Mouse (Mus musculus) adrenal gland, postnatal 14 days (tissue): ENCODE measurements at regions not wholly inside any gene's neighbourhood (a gene's known extent, or its start where the extent isn't known, plus 50 kb on each side); places are given as distances from the start of the nearest gene placed in this dataset.
A peak's percentile ranks its signal among the peaks of the same experiment; 100 is the strongest.

Experiments
- DNase-seq: peaks from one replicate; pipeline ENCODE4 v3.0.0; 2021; ENCODE audit warnings: mixed read lengths

DNA sequence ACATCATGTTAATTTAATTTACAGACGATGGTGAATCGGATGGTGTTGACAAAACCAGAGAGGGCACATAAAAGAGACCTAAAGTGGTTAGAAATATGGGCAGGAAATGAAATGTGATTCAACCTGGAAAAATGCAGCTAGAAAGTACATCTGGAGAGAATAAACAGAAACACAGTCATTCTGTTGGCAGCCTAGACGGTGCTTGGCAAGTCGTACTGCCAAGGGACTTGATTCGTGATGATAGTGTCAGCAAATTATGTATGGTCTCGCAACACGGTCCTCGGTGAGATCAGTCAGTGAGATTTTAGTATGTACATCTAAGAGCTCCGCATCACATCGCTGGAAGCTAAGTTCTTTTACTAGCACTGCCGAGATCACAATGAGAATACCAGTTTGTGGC is 338.3 kb upstream of the Pmfbp1 start:
- peak; percentile 37 for DNase-seq

DNA sequence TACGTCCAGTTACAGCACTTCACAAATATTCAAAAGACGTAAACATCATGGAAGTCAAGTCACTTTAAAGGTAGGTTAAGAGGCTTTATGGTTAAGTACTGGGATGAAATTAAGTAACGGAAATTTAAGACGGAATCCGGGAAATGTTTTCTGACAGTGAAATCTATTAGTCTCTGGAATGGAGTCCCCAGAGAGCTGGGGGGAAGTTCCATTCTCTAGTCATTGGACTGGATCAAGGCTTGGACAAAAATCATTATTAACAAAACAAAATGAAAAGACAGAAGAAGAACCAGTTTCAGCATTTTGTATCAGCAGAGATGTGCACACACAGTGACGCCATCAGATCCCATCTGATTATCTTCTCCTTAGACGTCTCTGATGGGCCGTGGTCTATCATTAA is 337.8 kb upstream of the Pmfbp1 start:
- no peak for DNase-seq

- DNase-seq: no peak
Measured at GRCm38 (mm10) chr8:109172701-109173100, 321.1 kb upstream of the Pmfbp1 start.

GRCm38 (mm10) chr8:109185558-109186198 is 308.1 kb upstream of the Pmfbp1 start:
- peak; percentile 77 for DNase-seq

- no peak for DNase-seq
Measured at GRCm38 (mm10) chr8:109187617-109188016, 306.2 kb upstream of the Pmfbp1 start.

GRCm38 (mm10) chr8:109214247-109214646 is 279.6 kb upstream of the Pmfbp1 start:
- DNase-seq: no peak

DNA sequence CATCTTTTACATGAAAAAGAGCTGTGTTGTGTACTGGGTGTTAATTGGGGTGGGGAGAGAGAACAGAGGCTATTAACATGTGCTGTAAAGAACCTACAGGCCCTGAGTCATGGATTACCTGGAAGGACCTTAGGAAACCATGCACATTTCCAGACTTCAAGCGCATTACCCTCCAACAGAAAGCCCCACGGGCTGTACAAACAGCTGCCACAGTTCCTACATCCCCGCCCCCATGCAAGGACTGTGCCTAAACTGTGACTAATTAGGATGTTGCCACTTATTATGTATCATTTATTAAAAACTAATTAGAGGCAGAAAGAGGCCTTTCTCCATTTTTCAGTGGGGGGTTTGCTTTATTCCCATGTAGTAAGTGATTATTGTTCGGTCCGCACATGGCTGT is 277.5 kb upstream of the Pmfbp1 start:
- DNase-seq: no peak

- DNase-seq: peak; percentile 69
Measured at GRCm38 (mm10) chr8:109217326-109217725, 276.5 kb upstream of the Pmfbp1 start.

GRCm38 (mm10) chr8:109232281-109233234 is 261.3 kb upstream of the Pmfbp1 start:
- DNase-seq: no peak

DNA sequence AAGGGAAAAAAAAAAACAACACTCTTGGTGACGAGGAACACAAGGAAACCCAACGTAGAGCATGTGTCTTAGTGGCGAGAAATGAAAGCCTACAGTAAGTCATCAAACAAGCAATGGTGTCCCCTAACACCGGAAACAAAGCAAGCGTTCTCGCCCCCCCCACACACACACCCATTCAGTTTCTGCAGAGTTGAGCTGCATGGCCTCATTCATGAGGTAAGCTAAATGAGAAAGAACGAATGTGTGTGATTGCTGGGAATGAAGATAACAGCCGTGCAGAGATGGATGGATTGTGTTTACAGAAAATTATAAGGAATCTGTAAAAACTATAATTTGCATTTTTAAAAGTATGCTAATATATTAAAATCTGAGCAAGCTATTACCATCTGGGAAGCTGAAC is 248.3 kb upstream of the Pmfbp1 start:
- DNase-seq: no peak

GRCm38 (mm10) chr8:109247875-109248274 is 246.0 kb upstream of the Pmfbp1 start:
- DNase-seq: no peak

GRCm38 (mm10) chr8:109248356-109248755 is 245.5 kb upstream of the Pmfbp1 start:
- DNase-seq: no peak

DNA sequence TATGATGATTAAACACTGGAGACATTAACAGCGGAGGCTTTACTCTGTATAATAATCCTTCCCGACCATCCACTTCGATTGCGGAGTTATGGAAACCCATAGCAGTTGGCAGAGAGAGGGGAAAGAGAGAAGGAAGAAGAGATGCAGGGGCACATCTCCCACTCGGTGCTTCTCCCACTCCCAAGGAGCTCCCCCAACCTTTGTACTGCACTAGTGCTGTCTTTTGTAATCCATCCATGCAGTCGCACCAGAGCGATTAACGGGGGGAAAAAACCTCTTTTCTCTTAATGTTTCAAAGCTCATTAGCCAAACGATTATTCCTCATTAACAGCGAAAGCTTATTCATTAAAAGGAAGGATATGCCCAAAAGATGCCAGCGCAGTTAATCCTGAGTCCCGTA is 244.6 kb upstream of the Pmfbp1 start:
- DNase-seq: no peak

- DNase-seq: no peak
Measured at GRCm38 (mm10) chr8:109249691-109250090, 244.1 kb upstream of the Pmfbp1 start.

DNA sequence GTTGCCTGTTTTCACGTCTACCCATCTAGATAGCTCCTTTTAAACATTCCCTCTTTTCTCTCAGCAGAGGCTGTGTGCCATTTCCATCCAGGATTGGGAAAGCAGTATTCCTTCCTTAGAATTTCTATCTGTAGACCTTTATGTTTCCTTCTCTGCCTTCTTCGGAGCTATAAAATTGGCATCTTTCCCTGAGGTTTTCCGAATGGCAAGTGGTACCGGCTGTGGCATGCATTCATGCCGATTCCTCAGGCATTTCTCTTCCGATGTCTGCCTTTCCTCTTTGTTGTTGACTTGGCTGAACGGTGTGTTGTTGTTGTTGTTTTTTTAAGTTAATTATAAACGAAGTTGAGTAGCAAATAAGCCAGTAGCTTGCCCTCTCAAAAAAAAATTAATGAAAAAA is 243.3 kb upstream of the Pmfbp1 start:
- no peak for DNase-seq

DNA sequence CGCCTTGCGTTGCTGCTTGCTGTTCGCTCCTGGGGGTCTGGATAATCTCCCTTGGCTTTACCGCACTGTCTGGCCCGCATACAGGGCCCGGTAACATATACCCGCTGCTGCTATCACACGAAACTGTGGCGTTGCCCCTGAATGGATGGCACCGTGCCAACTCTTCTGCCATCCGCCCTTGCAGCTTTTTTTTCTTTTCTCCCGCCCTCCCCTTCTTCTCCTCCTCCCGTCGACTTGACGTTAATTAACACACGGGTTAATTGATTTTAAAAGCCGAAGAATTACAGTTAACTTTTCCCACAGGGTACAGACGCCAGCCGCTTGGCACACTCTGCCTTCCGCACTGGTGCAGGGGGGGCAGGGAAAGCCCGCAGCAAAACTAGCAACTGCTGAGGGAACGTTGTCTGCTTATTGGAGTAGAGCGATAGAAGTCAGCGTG is 242.4 kb upstream of the Pmfbp1 start:
- DNase-seq: no peak

DNA sequence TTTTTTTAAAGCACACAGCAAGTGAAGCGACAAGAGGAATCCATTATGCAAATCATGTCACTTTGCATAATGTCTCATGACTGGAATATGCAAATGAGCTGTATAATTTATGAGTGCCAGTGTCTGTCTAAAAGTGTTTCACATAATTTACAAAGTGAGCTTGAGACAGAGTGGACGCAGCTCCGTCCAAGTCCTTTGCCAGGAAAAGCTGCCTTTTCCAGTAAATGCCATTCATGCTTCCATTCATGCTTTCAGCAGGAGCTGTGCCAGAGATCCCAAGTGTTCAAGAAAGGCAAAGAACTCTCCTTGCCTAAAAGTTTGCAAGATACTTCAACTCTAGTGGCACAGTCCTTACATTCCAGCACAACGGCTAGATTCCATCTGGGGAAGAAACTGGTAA is 241.4 kb upstream of the Pmfbp1 start:
- no peak for DNase-seq

DNA sequence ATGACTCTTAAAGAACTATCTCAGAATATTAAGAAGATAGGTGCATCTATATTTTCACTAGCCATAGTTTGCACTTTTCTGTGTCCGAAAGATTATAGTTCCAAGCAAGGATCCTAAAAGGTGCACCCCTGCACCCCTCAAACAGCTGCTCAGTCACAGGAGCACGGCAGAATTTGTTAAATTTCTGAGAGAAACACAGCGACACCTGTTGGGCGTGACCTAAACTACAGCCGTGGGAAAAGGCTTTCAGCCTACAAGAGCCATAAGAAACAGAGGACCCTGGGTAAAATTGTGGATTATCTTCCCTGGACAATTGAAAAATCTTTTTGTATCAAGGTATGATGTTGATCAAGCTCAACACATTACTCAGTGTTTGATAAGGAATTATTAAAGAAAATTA is 214.7 kb upstream of the Pmfbp1 start:
- peak; percentile 51 for DNase-seq

DNA sequence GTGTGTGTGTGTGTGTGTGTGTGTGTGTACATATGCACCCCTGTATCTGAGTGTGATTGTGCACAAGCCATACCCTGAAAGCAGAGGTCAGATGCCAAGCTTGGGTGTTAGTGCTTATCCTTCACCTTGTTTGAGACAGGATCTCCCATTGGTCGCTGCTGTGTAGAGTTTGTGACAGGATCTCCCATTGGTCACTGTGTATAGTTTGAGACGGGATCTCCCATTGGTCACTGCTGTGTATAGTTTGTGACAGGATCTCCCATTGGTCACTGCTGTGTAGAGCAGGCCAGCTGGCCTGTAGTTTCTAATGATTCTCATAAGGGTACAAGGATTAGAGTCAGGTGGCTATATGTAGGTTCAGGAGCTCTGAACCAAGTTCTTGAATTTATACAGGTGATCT is 213.3 kb upstream of the Pmfbp1 start:
- DNase-seq: peak; percentile 6

DNA sequence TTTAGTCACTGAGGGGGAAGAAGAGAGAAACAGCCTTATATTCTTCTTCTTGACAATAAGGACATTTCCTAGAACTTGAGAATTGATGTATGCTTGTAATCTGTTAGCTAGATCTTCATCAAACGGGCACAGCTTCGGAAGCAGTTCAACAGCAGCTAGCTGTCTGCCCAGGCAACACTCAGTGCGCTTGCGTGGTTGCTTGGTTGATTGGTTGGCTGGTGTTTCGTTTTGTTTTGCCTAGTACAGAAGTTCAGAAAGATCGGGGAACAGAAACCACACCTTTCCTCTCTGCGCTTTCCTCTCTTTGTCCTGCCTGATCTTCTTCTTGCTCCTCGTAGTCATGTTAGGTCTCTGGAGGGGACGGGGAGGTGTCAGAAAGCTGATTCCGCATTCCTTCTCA is 212.2 kb upstream of the Pmfbp1 start:
- no peak for DNase-seq

GRCm38 (mm10) chr8:109310670-109311386 is 183.0 kb upstream of the Pmfbp1 start:
- DNase-seq: no peak

DNA sequence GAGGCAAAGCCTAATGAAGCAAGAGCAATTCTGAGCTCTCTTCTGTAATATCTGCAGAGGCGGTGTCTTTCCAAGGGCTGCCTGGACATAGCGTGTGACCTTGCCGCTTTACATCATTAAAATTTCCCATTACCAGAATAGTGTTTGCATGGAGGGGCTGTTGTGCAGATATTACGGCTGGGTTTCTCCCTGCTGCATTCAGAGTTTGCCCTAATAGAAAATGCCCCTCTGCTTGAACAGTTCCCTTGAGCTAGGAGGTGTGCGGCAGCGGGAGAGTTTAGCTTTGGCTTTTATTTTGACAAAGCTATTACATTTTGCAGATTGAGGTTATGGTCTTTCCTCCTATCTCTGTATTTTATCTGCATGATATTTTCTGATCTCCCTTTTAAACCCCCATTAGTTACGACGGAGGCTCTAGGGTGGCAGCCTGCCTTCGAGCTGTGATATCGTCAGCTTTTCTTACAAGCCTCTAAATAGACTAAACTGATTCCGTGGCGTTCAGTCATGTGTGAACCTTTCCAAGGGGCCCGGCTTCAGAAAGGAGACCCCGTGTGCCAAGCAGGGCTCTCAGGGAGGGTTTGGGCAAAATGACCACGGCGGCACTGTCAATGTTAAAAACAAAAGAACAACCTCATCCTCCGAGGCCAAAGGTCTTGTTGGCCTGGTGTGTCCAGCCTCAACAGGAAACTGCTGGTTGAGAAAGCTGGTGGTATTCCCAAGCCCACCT is 182.2 kb upstream of the Pmfbp1 start:
- DNase-seq: no peak
